Mouse (Mus musculus) forebrain, embryonic 10.5 days (tissue): ENCODE data around the gene Ppan. TPM values are rescaled to one million over a fixed set of nuclear protein-coding genes. Genes with fewer than 3 reads are reported as not detected.

Source experiments
- DNase-seq: peaks from one replicate; pipeline ENCODE4 v3.0.0-alpha.2; 2017; ENCODE audit warnings: low spot score; ENCODE audit errors: extremely low spot score
- H3K27ac ChIP-seq: fragments of 300-500 bp; sonication (generic); 2 replicates; pipeline ENCODE4 v1.5.1; 2016; ENCODE audit warnings: mild to moderate bottlenecking
- H3K27me3 ChIP-seq: fragments of 300-500 bp; sonication (generic); 2 replicates; pipeline ENCODE4 v1.6.1; 2016; ENCODE audit warnings: mild to moderate bottlenecking; ENCODE audit not compliant: poor library complexity, severe bottlenecking
- H3K36me3 ChIP-seq: fragments of 300-500 bp; sonication (generic); replicated peaks from 2 replicates; pipeline ENCODE4 v1.6.1; 2016; ENCODE audit warnings: mild to moderate bottlenecking, moderate library complexity
- H3K4me1 ChIP-seq: fragments of 300-500 bp; sonication (generic); 2 replicates; pipeline ENCODE4 v1.6.1; 2016
- H3K4me3 ChIP-seq: fragments of 300-500 bp; sonication (generic); 2 replicates; pipeline ENCODE4 v1.5.1; 2016; ENCODE audit warnings: mild to moderate bottlenecking, moderate library complexity
- H3K9me3 ChIP-seq: fragments of 300-500 bp; sonication (generic); 2 replicates; pipeline ENCODE4 v1.6.1; 2016; ENCODE audit warnings: mild to moderate bottlenecking, moderate library complexity
- WGBS: fragments of 180-500 bp; shearing (Covaris S2); methylation state at CpG from one replicate; pipeline ENCODE4 v1.1.7; 2016; 5-methylcytosine and 5-hydroxymethylcytosine counted together
- microRNA-seq: library from miRNA; unstranded; fragments of <30 nt; microRNA quantifications from one replicate; pipeline ENCODE4, GENCODE M21; 2017
- polyA plus RNA-seq: library from polyadenylated mRNA; unstranded; fragments of >200 nt; fragmentation: Nextera tagmentation; extraction: Ambion mirVana; gene quantifications from 2 replicates; pipeline ENCODE4 v1.2.1, GENCODE M21; 2016

Gene Ppan
- polyA plus RNA-seq, 1 experiment from 2014 or later: 108 TPM

- H3K9me3 ChIP-seq: no peaks in the 10 kb centered on the region
- 6% methylated on average over 34 of the region's 34 CpGs for WGBS
- peak; percentile 84 for DNase-seq
- peaks cover 38% of the 10 kb centered on the region for H3K36me3 ChIP-seq
- H3K27me3 ChIP-seq: no peaks in the 10 kb centered on the region; the same call in 1 of the 2 replicates
- H3K4me3 ChIP-seq: peak within 1 kb of the TSS; percentile 96
- H3K4me1 ChIP-seq: peaks cover 28% of the 10 kb centered on the region
- H3K27ac ChIP-seq: peak within 1 kb of the TSS; percentile 93
Measured at GRCm38 (mm10) chr9:20898511-20899073, 10.6 kb downstream of the Ppan start, which contains the start of gene Eif3g. Eif3g (minus strand) TSS chr9:20898623.

GRCm38 (mm10) chr9:20901466-20902173, 13.6 kb downstream of the Ppan start:
- H3K27ac ChIP-seq: no peak overlapping the region
- peaks cover 38% of the 10 kb centered on the region for H3K36me3 ChIP-seq
- DNase-seq: no peak
- H3K4me3 ChIP-seq: no peak overlapping the region; the same call in 1 of the 2 replicates
- WGBS: 23% methylated on average over 13 of the region's 13 CpGs
- H3K4me1 ChIP-seq: peaks cover 27% of the 10 kb centered on the region
- H3K9me3 ChIP-seq: no peaks in the 10 kb centered on the region
- H3K27me3 ChIP-seq: no peaks in the 10 kb centered on the region; the same call in 1 of the 2 replicates

- H3K27ac ChIP-seq: no peak overlapping the region
- no peaks in the 10 kb centered on the region; the same call in 1 of the 2 replicates for H3K27me3 ChIP-seq
- H3K9me3 ChIP-seq: no peaks in the 10 kb centered on the region
- WGBS: 54% methylated on average over 6 of the region's 6 CpGs
- peaks cover 22% of the 10 kb centered on the region for H3K4me1 ChIP-seq
- peaks cover 38% of the 10 kb centered on the region for H3K36me3 ChIP-seq
- H3K4me3 ChIP-seq: no peak overlapping the region; the same call in 1 of the 2 replicates
- DNase-seq: no peak
Measured at GRCm38 (mm10) chr9:20902174-20902491, 14.2 kb downstream of the Ppan start.

GRCm38 (mm10) chr9:20909948-20910347, 22.0 kb downstream of the Ppan start:
- no peaks in the 10 kb centered on the region for H3K4me1 ChIP-seq
- no peak overlapping the region for H3K4me3 ChIP-seq
- H3K27ac ChIP-seq: no peak overlapping the region
- H3K27me3 ChIP-seq: no peaks in the 10 kb centered on the region
- H3K36me3 ChIP-seq: peaks cover 100% of the 10 kb centered on the region
- no peak for DNase-seq
- 93% methylated on average over 9 of the region's 9 CpGs for WGBS
- H3K9me3 ChIP-seq: no peaks in the 10 kb centered on the region

GRCm38 (mm10) chr9:20916160-20916559, 28.2 kb downstream of the Ppan start:
- peaks cover 100% of the 10 kb centered on the region for H3K36me3 ChIP-seq
- no peaks in the 10 kb centered on the region for H3K4me1 ChIP-seq
- H3K4me3 ChIP-seq: no peak overlapping the region
- no peaks in the 10 kb centered on the region for H3K9me3 ChIP-seq
- H3K27ac ChIP-seq: no peak overlapping the region
- WGBS: 88% methylated on average over 4 of the region's 4 CpGs
- H3K27me3 ChIP-seq: no peaks in the 10 kb centered on the region
- no peak for DNase-seq

- no peak for DNase-seq
- Histone ChIP-seq H3K27me3 (no peaks in the 10 kb centered on the region), H3K4me1 (no peaks in the 10 kb centered on the region), H3K9me3 (no peaks in the 10 kb centered on the region), H3K4me3 (no peak overlapping the region), H3K27ac (no peak overlapping the region), H3K36me3 (peaks cover 99% of the 10 kb centered on the region)
- 98% methylated on average over 3 of the region's 3 CpGs for WGBS
Measured at GRCm38 (mm10) chr9:20923258-20923657, 35.3 kb downstream of the Ppan start.

Small RNAs within 50 kb of the gene (microRNA-seq; reads per million reads assigned to microRNA genes)
- 1.2 reads per million for gene Mir7081

Other genes with a start within 250 kb of the Ppan start
- 356 and 383 TPM in 2 replicates for gene Ubl5, start 245.3 kb upstream of the Ppan start, polyA plus RNA-seq
- 18.4 and 19.0 TPM in 2 replicates for gene Fbxl12, start 243.4 kb upstream of the Ppan start, polyA plus RNA-seq
- gene Pin1, start 236.1 kb upstream of the Ppan start, polyA plus RNA-seq: 86.3 and 86.4 TPM in 2 replicates
- 10.4 and 14.0 TPM in 2 replicates for gene Olfm2, start 141.8 kb upstream of the Ppan start, polyA plus RNA-seq
- 0.26 and 0.27 TPM in 2 replicates for gene Col5a3, start 73.1 kb upstream of the Ppan start, polyA plus RNA-seq
- gene Rdh8, start 69.7 kb upstream of the Ppan start, polyA plus RNA-seq: not detected in 2 replicates
- gene A230050P20Rik, start 19.5 kb upstream of the Ppan start, polyA plus RNA-seq: 1.2 and 1.9 TPM in 2 replicates
- 4.4 and 5.1 TPM in 2 replicates for gene Angptl6, start 8.4 kb upstream of the Ppan start, polyA plus RNA-seq
- 425 and 433 TPM in 2 replicates for gene Eif3g, start 10.4 kb downstream of the Ppan start, polyA plus RNA-seq
- gene Dnmt1, start 71.7 kb downstream of the Ppan start, polyA plus RNA-seq: 171 and 174 TPM in 2 replicates
- gene S1pr2, start 88.6 kb downstream of the Ppan start, polyA plus RNA-seq: 24.4 and 26.4 TPM in 2 replicates
- gene Mrpl4, start 114.6 kb downstream of the Ppan start, polyA plus RNA-seq: 152 and 154 TPM in 2 replicates
- 4.1 and 5.8 TPM in 2 replicates for gene Icam1, start 127.8 kb downstream of the Ppan start, polyA plus RNA-seq
- gene Icam4, start 141.2 kb downstream of the Ppan start, polyA plus RNA-seq: 4.8 and 7.9 TPM in 2 replicates
- 0.05 TPM in 1 of 2 replicates, not detected in the other for gene Icam5, start 143.9 kb downstream of the Ppan start, polyA plus RNA-seq
- gene Zglp1, start 178.9 kb downstream of the Ppan start, polyA plus RNA-seq: 1.5 and 1.9 TPM in 2 replicates
- 0.50 and 0.82 TPM in 2 replicates for gene Gm49373, start 184.9 kb downstream of the Ppan start, polyA plus RNA-seq
- 60.9 and 61.7 TPM in 2 replicates for gene Fdx1l, start 185.4 kb downstream of the Ppan start, polyA plus RNA-seq
- 3.1 and 3.3 TPM in 2 replicates for gene Gm38431, start 203.8 kb downstream of the Ppan start, polyA plus RNA-seq
- gene Raver1, start 203.8 kb downstream of the Ppan start, polyA plus RNA-seq: 94.3 and 103 TPM in 2 replicates
- gene Tyk2, start 243.1 kb downstream of the Ppan start, polyA plus RNA-seq: 12.6 and 13.4 TPM in 2 replicates